Mouse (Mus musculus) C2C12 (cell line): ENCODE measurements around the gene Ubl7.

Source experiments
- CEBPB ChIP-seq: IDR thresholded peaks from one replicate; pipeline ENCODE4 v1.6.1; 2011; ENCODE audit warnings: low read depth, mild to moderate bottlenecking, control low read depth, moderate library complexity
- CTCF ChIP-seq: IDR thresholded peaks from one replicate; pipeline ENCODE4 v1.5.1; 2011; ENCODE audit not compliant: control insufficient read depth, insufficient read depth, insufficient read length
- FOSL1 ChIP-seq: IDR thresholded peaks from one replicate; pipeline ENCODE4 v1.8.0; 2011; ENCODE audit warnings: mild to moderate bottlenecking, low read length; ENCODE audit not compliant: poor library complexity, insufficient read depth, severe bottlenecking
- MAX ChIP-seq: IDR thresholded peaks from one replicate; pipeline ENCODE4 v1.6.1; 2011; ENCODE audit warnings: mild to moderate bottlenecking, control low read depth
- MYOD1 ChIP-seq: IDR thresholded peaks from one replicate; pipeline ENCODE4 v1.6.1; 2011; ENCODE audit warnings: low read depth; ENCODE audit not compliant: control insufficient read depth, insufficient read length
- MYOG ChIP-seq: IDR thresholded peaks from one replicate; pipeline ENCODE4 v1.6.1; 2011; ENCODE audit not compliant: control insufficient read depth, insufficient read length; ENCODE audit errors: extremely low read depth
- USF1 ChIP-seq: IDR thresholded peaks from one replicate; pipeline ENCODE4 v1.6.1; 2011; ENCODE audit warnings: low read depth, mild to moderate bottlenecking, control low read depth, moderate library complexity

DNA sequence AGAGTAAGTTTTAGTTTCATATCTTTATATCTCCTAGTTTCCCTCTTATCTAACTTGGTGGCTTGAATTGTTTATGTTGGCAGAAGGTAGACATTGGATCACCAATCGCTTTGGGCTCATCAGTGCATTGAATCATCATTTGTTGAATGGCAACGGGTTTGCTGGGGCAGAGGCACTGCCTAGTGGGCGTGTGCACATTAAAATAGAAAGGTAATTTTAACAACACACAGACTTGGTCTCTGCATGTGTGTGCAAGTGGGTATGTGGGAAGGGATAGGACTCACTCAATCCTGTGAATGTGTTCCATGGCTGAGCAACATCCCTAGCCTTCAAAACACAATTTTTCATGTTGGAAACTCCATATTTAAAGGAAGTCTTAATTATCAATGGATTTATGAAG lies 35.8 kb upstream of the Ubl7 start:
- no peak for TF ChIP-seq MAX
- TF ChIP-seq CTCF, result no peak
- TF ChIP-seq FOSL1, result no peak
- TF ChIP-seq MYOG, result no peak
- no peak for TF ChIP-seq USF1
- no peak for TF ChIP-seq MYOD1
- no peak for TF ChIP-seq CEBPB
